Mouse (Mus musculus): ENCODE measurements around the gene Tbcel.

The Tbcel gene

DNA sequence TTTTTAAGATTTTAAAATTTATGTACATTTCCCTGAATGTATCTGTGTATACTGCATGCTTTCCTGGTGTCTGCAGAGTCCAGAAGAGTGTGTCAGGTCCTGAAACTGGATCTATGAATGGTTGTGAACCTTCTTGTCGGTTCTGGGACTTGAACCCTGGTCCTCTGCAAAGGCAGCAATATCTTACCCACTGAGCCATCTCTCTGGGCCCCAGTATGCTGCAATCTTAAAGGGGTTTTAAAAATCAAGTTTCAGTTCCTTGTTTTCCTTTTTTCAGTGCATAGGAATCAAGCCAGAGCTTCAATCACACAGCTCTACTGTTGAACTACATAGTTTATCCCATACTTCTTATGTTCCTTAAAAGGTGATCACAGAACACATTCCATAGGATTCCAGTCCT, 24.7 kb downstream of the Tbcel start:
- DNase-seq: no peak

DNA sequence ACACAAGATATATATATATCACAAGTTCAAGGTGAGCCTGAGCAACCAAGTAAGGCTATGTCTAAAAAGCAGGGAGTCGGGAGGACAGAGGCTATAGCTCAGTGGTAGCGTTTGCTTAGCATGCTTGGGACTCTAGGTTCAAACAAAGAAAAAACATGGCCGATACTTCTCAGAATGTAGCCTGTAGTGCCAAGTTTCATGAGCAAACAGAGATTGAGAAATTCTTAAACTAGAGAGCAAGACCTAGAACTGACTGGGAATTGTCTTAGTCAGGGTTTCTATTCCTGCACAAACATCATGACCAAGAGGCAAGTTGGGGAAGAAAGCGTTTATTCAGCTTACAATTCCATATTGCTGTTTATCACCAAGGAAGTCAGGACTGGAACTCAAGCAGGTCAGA, 31.4 kb downstream of the Tbcel start:
- DNase-seq: no peak

DNA sequence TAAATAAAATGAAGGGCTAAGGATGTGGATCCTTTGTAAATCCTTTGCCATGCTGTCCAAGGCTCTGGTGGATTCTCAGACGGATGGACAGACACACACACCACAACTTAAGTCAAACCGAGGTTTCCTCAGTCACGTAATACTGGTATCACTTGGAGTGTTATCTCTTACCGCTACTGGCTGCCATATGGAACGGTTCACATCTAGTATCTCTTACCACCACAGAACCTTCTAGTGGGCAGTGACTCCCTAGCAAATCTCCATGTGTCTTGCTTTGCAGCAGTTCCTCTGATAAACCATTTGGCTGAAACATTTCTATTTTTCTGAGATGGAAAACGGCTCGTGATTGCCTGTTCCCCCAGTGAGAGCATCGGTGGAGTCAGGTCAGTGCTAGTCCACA, 33.4 kb downstream of the Tbcel start:
- no peak for DNase-seq

DNA sequence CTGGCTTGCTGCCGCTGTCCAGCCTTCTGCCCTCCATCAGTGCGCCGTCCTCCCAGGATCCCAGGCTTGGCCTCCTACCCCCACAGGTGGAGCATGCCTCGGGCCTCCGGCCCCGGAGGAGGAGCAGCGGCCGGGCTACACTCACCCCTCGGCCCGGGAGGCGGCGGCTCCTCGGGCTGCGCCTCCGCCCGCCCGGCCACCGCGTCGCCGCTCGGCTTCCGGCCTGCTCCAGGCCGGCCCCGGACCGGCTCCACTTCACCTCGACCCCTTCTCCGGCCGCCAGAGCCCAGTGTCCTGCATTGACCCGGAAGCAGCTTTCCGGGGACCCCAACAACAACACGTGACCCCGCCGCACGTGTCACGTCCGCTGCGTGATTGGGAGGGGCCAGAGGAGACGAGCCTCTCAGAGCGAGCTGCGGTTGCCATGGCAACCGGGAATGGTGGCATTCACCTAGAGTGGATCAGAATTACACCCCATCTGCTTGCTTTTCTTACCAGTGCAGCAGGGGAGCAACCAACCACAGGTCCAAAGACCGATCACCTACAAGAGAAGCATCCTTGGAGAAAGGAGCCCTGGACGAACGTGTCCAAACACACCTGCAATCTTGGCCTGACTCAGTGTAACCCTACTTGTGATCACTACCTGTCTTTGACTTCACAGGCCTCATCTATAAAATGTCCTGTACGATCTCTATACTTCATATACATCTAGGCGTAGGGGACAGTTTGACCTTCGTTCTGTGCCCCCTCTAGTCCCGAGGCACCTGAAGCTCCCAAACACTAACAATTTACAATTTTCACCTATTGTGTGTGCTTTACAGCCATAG, 35.5 kb downstream of the Tbcel start:
- peak; percentile 86 for DNase-seq

DNA sequence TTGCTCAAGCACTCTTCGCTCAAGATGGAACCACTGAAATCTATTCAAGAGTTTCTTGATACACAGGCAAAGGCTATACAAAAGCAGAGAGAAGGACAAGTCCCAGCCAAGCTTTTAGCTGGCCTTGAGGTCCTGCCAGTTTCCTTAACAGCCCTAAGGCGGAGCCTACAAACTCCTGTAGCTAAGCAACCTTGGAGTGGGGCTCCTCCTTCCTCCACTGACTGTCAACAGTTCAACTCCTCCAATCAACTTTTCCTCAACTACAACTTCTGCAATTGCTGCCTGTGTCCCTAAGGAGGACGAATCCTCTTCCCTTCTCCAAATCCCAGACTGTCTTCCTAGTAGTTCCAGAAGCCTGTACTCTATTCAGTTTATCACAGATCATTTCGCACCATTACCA, 36.4 kb downstream of the Tbcel start:
- DNase-seq: peak; percentile 58

DNA sequence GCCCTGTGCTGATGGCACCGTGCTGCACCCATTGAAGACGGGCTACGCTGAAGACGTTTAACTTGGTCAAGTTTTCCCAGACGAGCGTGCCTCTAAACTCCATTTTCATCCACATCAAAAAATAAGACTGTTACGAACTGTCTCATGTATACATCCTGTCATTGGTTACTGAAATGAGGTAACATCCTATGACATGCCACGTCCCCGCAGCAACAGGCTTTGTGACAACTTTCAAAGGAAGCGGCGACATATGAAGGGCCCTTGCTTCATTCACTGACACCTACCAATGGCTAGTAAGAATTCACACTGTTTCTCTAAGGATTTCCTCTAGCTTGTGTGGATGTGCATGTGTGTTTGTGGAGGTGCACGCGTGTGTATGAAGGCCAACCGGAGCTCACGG, 38.3 kb downstream of the Tbcel start:
- no peak for DNase-seq

DNA sequence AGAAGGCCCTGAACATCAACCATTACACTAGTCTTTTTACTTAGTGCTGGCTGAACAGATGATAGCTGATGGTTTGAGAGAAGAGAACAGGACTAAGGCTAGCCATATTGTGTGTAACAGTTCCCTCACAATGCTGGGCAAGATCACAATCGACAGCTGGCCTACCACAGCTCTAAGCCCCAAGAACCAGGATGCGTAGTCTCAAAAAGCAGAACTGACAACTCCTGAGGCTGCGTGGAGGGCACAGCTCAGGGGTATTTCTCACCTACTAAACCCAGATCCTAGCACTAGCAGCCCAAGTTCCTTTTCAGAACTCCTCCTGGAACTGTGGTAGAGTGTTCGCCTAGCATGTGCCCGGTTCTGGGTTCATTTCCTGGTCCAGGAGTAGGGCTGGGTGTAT, 39.2 kb downstream of the Tbcel start:
- DNase-seq: no peak

DNA sequence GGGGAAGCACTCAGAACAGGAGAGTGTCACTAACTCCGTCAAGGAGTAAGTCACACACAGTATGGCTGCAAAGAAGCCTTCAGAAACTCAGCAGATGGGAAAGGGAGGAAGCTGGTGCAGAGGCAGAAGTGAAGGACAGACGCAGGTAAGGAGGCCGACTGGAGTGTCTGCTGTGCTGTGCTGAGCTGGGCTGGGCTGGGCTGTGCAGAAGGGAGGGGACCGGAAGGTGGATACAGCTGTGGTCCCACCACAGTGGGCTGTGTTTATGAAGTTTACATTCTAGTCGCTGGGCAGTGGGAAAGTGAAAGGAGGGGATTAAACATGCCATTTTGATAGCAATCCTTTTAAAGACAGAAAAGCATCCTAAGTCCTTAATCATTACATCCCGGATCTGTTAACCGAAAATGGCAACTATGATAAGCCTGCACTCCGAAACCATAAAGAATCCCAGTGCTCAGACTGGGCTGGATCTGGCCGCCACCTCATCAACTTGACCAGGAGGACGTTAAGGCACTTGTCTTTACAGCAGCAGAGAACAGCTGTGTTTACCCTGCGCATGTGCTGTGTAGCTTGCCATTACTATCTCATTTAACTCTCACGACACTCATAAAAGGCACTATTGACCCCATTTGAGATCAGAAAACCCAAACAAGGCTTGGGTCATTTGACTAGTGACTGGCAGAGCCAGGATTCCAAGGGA, 40.3 kb downstream of the Tbcel start:
- DNase-seq: no peak

DNA sequence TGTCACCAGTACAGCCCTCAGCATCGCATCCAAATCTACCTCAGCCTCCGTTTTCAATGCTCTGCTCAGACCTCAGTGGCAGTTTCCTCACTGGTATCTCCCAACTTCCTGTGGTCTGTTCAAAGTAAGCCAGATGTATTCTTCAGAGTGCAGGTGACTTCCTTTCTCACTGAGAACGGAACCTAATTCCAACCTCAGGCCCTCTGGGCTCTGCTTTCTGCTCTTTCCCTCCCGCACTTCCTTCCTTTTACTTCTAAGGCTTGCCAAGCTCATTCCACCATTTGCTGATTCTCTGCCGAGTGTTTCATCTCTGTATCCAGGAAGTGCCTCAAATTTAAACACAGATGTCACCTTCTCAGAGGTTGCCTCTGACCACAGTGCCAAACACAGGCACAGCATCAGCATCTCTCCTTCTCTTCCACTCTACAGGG, 41.9 kb downstream of the Tbcel start:
- no peak for DNase-seq

DNA sequence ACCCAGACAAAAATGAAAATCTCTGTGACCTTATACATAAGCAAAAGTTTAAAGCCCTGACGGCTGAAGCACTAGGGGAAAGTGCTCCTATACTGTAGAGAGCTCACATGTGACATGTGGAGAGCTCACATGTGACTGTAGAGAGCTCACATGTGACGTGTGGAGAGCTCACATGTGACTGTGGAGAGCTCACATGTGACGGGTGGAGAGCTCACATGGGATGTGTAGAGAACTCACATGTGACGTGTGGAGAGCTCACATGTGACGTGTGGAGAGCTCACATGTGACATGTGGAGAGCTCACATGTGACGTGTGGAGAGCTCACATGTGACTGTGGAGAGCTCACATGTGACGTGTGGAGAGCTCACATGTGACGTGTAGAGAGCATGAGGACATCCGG, 43.4 kb downstream of the Tbcel start:
- DNase-seq: no peak

DNA sequence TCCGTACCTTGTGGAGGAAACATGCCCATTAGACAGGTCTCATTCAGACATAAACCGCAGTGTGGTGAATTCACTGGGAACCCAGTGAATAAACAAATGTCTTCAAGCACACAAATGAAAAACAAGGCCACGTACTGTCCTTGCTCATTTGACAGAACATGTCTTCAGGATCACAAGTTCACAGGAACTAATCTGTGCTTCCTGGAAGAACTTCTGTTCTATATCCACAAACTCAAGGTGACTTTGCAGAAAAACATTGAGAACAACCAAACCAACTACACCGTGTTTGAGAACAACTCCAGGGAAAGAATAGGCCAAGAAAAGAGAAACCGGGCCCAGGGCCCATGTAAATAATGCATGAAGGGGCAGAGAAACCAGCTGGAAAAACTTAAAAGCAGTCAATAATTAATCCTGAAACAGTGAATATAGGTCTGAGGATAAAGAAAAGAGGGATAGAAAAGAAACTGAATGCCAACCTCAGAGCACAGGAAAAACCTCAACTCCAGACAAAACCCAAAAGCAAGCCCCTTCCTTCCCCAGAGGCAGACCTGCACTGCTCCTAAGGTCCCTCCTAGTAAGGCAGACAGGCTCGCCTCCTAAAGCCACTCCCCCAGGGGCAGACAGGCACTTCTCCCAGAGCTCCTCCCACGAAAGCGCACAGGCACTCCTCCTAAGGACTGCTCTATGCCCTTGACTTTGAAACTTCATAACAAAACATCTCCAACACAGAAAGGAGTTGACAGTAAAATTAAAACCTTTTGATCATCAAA, 44.2 kb downstream of the Tbcel start:
- DNase-seq: peak; percentile 64

DNA sequence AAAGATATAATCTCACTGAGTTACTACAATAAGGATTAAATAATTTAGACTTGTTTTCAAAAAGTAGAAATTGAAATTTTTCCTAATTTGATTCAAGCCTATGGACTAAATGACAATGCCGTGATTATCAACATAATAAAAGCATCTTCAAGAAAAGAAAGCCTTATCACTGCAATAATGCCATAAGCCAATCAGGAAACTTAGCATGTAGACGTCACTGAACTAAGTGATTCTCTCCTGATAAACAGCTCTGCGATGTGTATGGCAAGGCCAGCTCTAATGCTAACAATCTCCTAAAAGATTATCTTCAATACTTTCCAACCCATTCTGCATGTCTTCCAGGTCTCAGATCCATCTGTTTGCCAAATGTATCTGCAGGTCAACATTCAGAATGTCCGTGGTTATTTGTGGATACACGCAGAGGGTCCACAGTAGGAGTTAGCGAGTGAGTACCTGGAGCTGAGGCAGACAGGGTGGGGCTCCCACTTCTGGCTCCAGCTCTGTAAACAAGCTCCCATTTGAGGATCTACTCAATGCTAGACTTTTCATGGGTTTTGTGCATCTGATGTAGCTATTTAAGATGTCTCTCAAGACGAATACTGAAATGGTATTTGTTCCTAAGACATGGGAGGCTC, 44.9 kb downstream of the Tbcel start:
- no peak for DNase-seq

DNA sequence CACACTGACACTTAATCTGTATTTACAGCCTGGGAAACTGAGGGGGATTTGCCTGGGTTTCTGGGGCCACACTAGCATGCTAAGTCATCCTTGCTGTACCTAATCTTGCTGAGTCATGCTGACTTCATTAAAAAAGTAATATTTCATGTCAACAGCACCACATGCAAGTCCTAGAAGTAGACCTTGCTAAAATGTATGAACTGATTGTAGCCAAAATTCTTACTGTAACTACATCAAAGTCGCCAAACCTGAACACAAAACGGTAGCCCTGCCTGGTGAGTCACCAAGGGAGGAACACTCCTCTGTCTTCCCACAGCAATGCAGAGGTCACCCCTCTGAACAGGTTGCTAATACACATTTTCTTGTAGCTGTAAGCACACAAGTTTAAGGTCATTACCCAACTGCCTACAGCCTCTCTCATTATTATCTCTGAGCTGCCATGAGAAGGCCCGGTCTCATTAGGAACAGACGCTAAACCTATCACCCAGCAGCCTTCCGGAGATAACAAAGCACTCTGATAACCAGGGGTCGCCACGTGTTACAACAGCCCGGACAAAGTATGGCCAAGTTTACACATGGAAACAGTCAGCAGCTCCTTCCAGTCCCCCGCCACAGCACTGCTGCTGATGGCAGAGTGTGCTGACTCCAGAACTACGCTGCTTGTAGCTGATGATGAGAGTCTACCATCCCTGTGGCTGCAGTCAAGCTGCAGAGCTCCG, 46.1 kb downstream of the Tbcel start:
- DNase-seq: no peak

DNA sequence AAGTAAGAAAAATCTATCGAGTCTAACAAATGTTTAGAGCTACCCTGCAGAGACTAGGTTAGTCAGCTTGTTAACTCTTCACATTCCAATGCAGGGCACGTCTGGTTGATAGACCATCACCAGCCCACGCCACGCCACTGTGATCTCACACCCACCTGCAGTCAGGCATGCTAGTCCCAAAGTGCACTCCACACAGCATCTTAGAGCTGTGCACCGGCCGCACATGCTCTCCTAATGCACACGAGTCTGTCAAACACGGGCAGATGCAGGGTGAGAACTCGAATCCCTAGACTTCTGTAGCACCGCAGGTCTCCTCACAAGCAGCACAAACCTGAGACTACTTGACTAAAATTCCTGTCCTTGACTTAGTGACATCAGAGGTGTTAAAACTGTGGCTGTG, 47.3 kb downstream of the Tbcel start:
- no peak for DNase-seq

DNA sequence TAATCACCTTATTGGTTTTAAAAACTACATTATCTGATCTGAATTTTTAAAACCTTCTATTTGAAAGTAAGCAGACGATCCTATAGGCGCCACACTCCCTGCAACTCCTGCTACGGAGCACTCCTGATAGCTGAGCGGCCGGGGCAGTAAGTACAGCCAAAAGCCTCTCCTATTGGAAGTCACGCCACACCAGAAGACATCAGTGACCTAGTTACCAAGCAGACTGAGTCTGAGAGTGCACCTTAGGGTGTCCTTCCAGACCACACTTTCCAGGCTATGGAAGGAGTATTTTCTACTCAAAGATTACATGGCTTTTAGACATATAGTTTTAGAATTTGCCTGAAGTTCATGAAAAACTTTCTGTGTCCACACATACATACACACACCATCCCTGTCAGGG, 47.9 kb downstream of the Tbcel start:
- no peak for DNase-seq

DNA sequence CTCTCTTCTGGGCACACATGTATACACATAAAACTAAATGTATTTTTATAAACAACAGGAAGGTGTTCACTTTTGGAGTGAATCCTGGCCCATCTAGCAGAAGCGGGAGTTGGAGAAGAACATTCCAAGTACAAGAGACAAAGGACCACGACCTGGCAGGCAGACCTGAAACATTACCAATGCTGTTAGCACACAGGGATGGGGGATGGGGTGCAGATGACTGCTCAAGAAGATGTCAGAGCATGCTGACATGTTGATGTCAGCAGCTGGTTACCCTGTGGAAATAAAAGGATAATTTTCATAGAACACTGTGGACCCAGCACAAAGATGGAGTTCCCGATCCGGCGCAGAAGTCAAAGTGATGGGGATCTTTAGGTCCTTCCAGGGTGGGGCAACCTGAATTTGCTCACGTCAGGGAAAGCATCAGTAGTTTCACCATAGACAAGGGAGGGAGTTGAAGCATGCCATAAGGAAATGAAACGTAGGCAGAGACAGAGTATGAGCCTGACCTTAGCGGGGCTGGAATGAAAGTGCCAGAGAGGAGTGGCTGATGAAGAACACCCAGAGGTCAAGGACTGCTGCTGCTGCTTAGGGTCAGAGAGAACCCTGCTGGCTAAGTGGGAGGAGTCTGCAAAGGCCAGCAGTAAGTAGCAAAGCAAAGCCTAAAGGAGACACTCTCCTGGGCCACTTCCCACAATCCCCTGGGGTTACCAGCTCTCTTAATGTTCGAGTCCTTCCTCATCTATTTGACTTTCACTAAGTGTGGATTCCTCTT, 48.7 kb downstream of the Tbcel start:
- DNase-seq: no peak

DNA sequence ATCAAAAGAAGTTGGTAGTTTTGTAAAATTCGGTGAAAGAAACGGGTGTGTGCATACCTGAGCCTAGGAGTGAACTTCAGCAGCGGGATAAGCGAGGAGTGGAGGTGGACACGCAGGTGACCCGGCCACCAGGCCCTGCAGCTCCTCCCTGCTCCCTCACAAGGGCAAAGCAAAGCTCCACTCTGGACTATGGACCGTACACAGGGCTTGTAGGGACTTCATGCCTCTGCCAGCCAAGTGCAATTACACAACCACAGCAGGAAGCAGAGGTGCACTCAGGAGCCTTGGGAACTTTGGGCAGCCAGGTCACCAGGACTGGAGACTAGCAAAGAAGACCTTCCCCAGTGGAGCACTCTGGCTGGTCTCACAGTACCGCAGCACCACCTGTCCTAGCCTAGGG, 50.1 kb downstream of the Tbcel start:
- no peak for DNase-seq

DNA sequence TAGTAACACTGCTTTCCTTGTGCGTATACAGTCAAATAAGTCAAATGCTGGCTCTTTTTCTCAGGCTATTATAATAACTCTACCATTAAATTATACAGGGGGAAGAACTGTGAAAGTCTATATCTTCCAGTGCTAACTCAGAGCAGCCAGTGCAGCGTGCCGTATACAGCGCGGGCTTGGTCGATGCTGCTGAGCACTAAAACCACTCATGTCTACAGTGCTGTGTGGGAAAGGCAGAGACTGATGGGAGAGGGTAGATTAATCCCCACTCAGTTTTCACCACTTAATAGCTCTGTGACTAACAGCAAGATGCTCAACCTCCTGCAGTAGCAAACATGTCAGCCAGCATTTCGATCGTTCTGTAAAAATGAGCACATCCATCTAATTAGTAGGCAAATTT, 53.2 kb downstream of the Tbcel start:
- DNase-seq: no peak

DNA sequence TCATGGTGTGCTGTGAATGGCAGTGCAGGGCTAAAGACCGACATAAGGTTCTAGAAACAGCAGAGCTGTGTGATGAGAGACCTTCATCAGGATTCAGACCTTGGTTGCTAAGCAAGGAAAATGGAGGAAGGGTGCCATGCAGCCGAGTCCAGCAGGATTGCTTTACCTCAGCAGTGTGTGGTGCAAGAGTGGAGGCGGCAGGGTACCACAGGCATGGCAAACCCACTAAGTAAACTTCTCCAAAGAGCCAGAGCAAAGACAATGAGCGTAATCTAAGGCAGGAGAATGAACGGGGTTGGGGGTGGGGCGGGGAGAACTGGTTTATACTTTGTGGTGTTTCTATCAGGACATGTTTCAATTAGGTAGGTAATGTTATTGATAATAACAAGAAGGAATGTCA, 58.6 kb downstream of the Tbcel start:
- no peak for DNase-seq

DNA sequence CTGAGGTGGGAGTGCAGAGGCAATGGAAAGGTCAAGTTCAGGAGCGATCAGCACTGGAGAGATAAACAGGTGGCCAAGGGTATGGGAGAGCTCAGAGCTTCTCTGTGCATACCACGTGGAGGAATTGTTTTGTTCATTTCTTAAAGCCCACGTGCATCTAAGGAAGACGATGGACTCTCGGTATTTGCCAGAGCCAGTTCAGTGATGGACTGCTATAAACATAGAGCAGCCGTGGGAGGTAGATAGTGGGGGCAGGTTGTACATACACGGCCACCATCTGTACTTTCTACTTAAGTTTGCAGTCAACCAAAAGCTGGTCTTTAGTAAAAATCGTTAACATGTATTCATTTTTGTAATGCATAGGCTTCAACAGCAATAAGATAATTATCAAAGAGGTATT, 65.5 kb downstream of the Tbcel start:
- DNase-seq: no peak

DNA sequence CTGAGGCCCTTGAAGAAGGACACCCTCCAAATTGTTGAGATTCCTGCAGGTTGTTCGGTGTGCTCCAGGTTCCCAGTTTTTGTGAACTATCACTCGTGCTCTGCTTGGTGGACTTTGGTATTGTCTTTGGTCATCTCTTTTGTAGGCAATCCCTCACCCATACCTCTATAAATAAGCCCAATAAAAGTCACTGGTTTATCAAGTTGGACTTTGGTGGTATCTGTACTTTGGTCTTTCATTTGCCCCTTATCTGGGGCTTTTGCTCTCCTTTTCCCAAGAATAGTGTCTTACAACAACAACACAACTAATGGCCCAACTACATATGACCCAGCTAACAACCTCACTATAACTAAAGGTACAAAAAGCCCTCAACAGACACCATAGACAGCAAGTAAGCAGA, 66.4 kb downstream of the Tbcel start:
- DNase-seq: no peak

DNA sequence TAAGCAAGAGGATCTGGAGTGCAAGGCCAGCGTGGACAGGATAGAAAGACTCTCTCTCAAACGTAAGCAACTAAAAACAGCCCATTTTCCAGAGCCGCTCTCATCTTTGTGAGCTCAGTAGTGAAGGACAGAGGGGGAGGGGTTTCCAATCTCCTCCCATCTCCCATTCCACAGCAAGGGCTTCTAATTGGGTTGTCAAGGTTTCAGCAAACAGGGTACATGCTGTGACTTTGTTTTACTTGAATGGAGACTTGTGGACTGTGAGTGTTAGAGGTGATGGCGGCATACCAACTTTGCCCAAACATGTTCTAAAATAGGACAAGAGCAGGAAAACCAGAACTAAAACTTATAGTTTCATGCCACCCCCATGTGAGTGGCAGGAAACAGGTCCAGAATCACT, 68.2 kb downstream of the Tbcel start:
- DNase-seq: no peak

Data from lung, postnatal 14 days (tissue).